In genomic region chr14:80026078-80026477, GRCm38 (mm10) we compare ENCODE assay signal across 11 mouse cellular contexts. TPM values are rescaled to one million over a fixed set of nuclear protein-coding genes. Genes with fewer than 3 reads are reported as not detected.
DNase-seq lines count a peak whose midpoint lies in the region; ATAC-seq lines count a peak whose summit lies in the region.
"Had no signal": no experiment of that assay in that cellular context is flagged by ENCODE, and none has a peak within 500 bp of the region (broad histone marks: within the 10 kb centered on the region; RNA-seq: fewer than 3 reads in every experiment).

No protein-coding gene starts in this region.

- DNase-seq in frontal cortex, postnatal 25 days (ENCODE audit: low spot score in 2 of 2) = no peak
- peak; percentile 35 for DNase-seq in right cerebral cortex, adult 18-20 months
- DNase-seq in right cerebral cortex, adult 2 months (ENCODE audit: low spot score in 2 of 2) = no peak
- peak; percentile 84 for DNase-seq in layer of hippocampus, adult 9-11 months
- peak; percentile 73 for DNase-seq in telencephalon, adult 2 months (ENCODE audit: low read depth, low spot score)
- DNase-seq in gastrocnemius, postnatal 14 days = no peak
- DNase-seq: cerebellum, adult 8-10 months; embryo, embryonic 11 days; midbrain, embryonic 14.5 days had no signal

- intact Hi-C loops in gastrocnemius, postnatal 14 days (cut with DNase I; ENCODE audit: low total_unique reads) = no loop called here

- ATAC-seq in frontal cortex, adult (ENCODE audit: low TSS enrichment) = peak; percentile 76
- ATAC-seq: hindbrain, embryonic 16.5 days had no signal

RNA-seq across cellular contexts. Expression of gene Olfm4, which starts 42.2 kb away (rescaled TPM):
- total RNA-seq in gastrocnemius, postnatal 14 days (2021) = not detected

Comparison
In these comparisons a context has a peak if more than half of its experiments do, and no peak if none do; other contexts are left out.
1. DNase-seq: peak in right cerebral cortex, adult 18-20 months (single experiment), layer of hippocampus, adult 9-11 months (single experiment) and telencephalon, adult 2 months (single experiment); none in frontal cortex, postnatal 25 days (0 of 2), right cerebral cortex, adult 2 months (0 of 2) and gastrocnemius, postnatal 14 days (single experiment).